Mouse (Mus musculus): ENCODE data around the gene Mgst1. TPM values are rescaled to one million over a fixed set of nuclear protein-coding genes. Genes with fewer than 3 reads are reported as not detected.
A peak's percentile ranks its signal among the peaks of the same experiment; 100 is the strongest.

Mgst1 gene
- polyA plus RNA-seq, 1 experiment from 2014 or later, result 2,719 TPM

DNA sequence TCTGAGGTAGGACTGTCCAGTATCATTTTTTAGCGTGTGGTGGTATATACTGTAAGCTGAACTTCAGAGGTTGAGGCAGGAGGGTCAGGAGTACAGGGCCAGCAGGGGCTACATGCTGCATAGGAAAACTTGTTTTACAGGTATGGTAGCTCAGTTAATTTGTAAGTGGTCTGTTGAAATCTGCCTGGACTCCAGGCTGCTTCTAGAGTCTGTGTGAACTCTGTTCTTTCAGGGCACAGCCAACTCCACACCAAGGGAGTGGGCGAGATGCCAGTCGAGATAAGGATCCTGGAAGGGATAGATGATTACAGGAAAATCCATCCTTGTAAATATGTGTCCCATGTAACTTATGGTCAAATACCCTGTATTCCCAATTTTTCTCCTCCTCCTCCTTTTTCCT lies 3.3 kb downstream of the Mgst1 start:
- ATAC-seq (no peak), DNase-seq (peak; percentile 55)
- Histone ChIP-seq H3K27ac (ENCODE audit: low read depth) (peak overlapping the region; percentile 98), H3K4me2 (ENCODE audit: low read depth, low read length) (peak overlapping the region; percentile 73), H3K36me3 (replicated peaks; ENCODE audit: insufficient read depth, low read length) (peaks cover 10% of the 10 kb centered on the region), H3K4me1 (ENCODE audit: insufficient read depth) (peaks cover 10% of the 10 kb centered on the region; the same call in 1 of the 2 replicates), H3K9ac (replicated peaks) (peak overlapping the region; percentile 72), H3K4me3 (ENCODE audit: low read depth, low read length) (peak overlapping the region; percentile 62), H3K9me3 (ENCODE audit: low read length) (no peaks in the 10 kb centered on the region), H3K27me3 (ENCODE audit: insufficient read depth, low read length) (no peaks in the 10 kb centered on the region)
- WGBS (ENCODE audit: insufficient replicate concordance), result 56% methylated on average over 3 of the region's 3 CpGs
- TF ChIP-seq EP300 (IDR thresholded peaks at IDR 0.05; ENCODE audit: low read depth) (no peak), CTCF (IDR thresholded peaks at IDR 0.05; ENCODE audit: low read depth) (no peak)

DNA sequence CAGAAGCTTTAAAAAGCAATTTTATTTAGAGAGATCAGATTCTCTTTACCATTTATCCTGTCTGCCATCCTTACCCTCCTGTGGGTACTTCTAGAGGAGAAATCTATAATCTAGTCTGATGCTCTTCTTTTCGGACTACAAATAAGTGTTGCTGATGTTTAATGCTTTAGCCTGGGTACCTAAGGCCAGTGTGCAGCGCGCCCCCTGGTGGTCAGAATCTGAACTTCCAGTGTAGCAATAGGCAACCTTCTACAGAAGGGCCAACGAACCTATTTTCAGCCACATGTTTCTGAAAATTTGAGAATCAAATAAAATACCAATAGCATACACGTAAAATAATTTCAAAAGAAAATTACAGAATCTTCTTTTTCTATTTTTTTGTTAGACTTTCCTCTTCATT lies 13.0 kb downstream of the Mgst1 start:
- ATAC-seq (peak; percentile 80), DNase-seq (peak; percentile 77)
- WGBS (ENCODE audit: insufficient replicate concordance), result 23% methylated on average over 5 of the region's 5 CpGs
- no peak overlapping the region for H3K9ac ChIP-seq (replicated peaks)
- no peak overlapping the region for H3K4me2 ChIP-seq (ENCODE audit: low read depth, low read length)
- no peak overlapping the region for H3K27ac ChIP-seq (ENCODE audit: low read depth)
- peaks cover 54% of the 10 kb centered on the region for H3K36me3 ChIP-seq (replicated peaks; ENCODE audit: insufficient read depth, low read length)
- TF ChIP-seq EP300 (IDR thresholded peaks at IDR 0.05; ENCODE audit: low read depth) (no peak), CTCF (IDR thresholded peaks at IDR 0.05; ENCODE audit: low read depth) (peak; percentile 90)
- no peaks in the 10 kb centered on the region for H3K27me3 ChIP-seq (ENCODE audit: insufficient read depth, low read length)
- H3K4me3 ChIP-seq (ENCODE audit: low read depth, low read length), result no peak overlapping the region
- H3K9me3 ChIP-seq (ENCODE audit: low read length), result no peaks in the 10 kb centered on the region
- H3K4me1 ChIP-seq (ENCODE audit: insufficient read depth), result no peaks in the 10 kb centered on the region

DNA sequence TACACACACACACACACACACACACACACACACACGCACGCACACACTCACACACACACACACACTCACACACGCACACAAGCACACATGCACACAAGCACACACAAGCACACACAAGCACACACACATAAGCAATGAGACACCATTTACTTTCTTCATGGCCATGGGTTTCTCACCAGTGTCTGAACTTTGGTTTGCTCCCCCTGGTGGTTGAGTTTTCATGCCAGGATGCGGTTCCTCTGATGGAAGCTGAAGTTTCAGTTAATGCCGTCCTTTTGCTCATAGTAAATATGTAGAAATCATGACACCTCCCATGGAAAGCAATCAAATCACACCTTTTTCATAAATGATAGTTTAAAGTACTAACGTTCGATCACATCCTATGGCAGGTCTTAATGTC lies 23.8 kb downstream of the Mgst1 start:
- WGBS (ENCODE audit: insufficient replicate concordance), result 77% methylated on average over 7 of the region's 7 CpGs
- Histone ChIP-seq H3K9ac (replicated peaks) (no peak overlapping the region), H3K36me3 (replicated peaks; ENCODE audit: insufficient read depth, low read length) (no peaks in the 10 kb centered on the region), H3K27me3 (ENCODE audit: insufficient read depth, low read length) (no peaks in the 10 kb centered on the region), H3K4me2 (ENCODE audit: low read depth, low read length) (no peak overlapping the region), H3K4me1 (ENCODE audit: insufficient read depth) (no peaks in the 10 kb centered on the region), H3K27ac (ENCODE audit: low read depth) (no peak overlapping the region), H3K4me3 (ENCODE audit: low read depth, low read length) (no peak overlapping the region), H3K9me3 (ENCODE audit: low read length) (no peaks in the 10 kb centered on the region)
- DNase-seq (peak; percentile 36), ATAC-seq (no peak)
- peak; percentile 72 for TF ChIP-seq CTCF (IDR thresholded peaks at IDR 0.05; ENCODE audit: low read depth)
- no peak for TF ChIP-seq EP300 (IDR thresholded peaks at IDR 0.05; ENCODE audit: low read depth)

- no peaks in the 10 kb centered on the region for H3K9me3 ChIP-seq (ENCODE audit: low read length)
- WGBS (ENCODE audit: insufficient replicate concordance), result 59% methylated on average over 15 of the region's 15 CpGs
- H3K9ac ChIP-seq (replicated peaks), result no peak overlapping the region
- H3K27me3 ChIP-seq (ENCODE audit: insufficient read depth, low read length), result no peaks in the 10 kb centered on the region
- no peak for ATAC-seq
- H3K27ac ChIP-seq (ENCODE audit: low read depth), result no peak overlapping the region
- no peak for DNase-seq
- no peaks in the 10 kb centered on the region for H3K4me1 ChIP-seq (ENCODE audit: insufficient read depth)
- H3K4me2 ChIP-seq (ENCODE audit: low read depth, low read length), result no peak overlapping the region
- no peak for TF ChIP-seq EP300 (IDR thresholded peaks at IDR 0.05; ENCODE audit: low read depth)
- TF ChIP-seq CTCF (IDR thresholded peaks at IDR 0.05; ENCODE audit: low read depth), result peak; percentile 53
- no peak overlapping the region for H3K4me3 ChIP-seq (ENCODE audit: low read depth, low read length)
- H3K36me3 ChIP-seq (replicated peaks; ENCODE audit: insufficient read depth, low read length), result no peaks in the 10 kb centered on the region
These were observed 31.5 kb downstream of the Mgst1 start for GRCm38 (mm10) chr6:138171480-138172224.

Other genes with a start within 250 kb of the Mgst1 start
- not detected in 2 replicates for gene Slc15a5, start 60.4 kb upstream of the Mgst1 start, polyA plus RNA-seq (2015; fragmentation: Nextera tagmentation; extraction: Ambion mirVana)